Mouse (Mus musculus): ENCODE results near the gene Trank1.

Gene Trank1

GRCm38 (mm10) chr9:111425113-111425512 is 113.6 kb downstream of the Trank1 start:
- no peak for DNase-seq (ENCODE audit: low spot score)

- no peak for DNase-seq (ENCODE audit: low spot score)
Observed at GRCm38 (mm10) chr9:111425952-111426351, 114.4 kb downstream of the Trank1 start.

GRCm38 (mm10) chr9:111427891-111428555 is 116.5 kb downstream of the Trank1 start:
- no peak for DNase-seq (ENCODE audit: low spot score)

- DNase-seq (ENCODE audit: low spot score): no peak
Observed at GRCm38 (mm10) chr9:111428698-111429362, 117.3 kb downstream of the Trank1 start.

GRCm38 (mm10) chr9:111429363-111429750 is 117.8 kb downstream of the Trank1 start:
- DNase-seq (ENCODE audit: low spot score): no peak

GRCm38 (mm10) chr9:111435429-111435828 is 123.9 kb downstream of the Trank1 start:
- DNase-seq (ENCODE audit: low spot score): no peak

GRCm38 (mm10) chr9:111438904-111439835 is 127.6 kb downstream of the Trank1 start, which contains the start of gene Dclk3:
Dclk3 (plus strand) TSS chr9:111439081.
- peak; percentile 41 for DNase-seq (ENCODE audit: low spot score)

- no peak for DNase-seq (ENCODE audit: low spot score)
Observed at GRCm38 (mm10) chr9:111439836-111440201, 128.3 kb downstream of the Trank1 start.

GRCm38 (mm10) chr9:111440446-111440845 is 128.9 kb downstream of the Trank1 start:
- DNase-seq (ENCODE audit: low spot score): no peak

- no peak for DNase-seq (ENCODE audit: low spot score)
Observed at GRCm38 (mm10) chr9:111441151-111441550, 129.6 kb downstream of the Trank1 start.
